Mouse (Mus musculus) forebrain, embryonic 16.5 days (tissue): ENCODE data around the gene Ghr. TPM values are rescaled to one million over a fixed set of nuclear protein-coding genes. Genes with fewer than 3 reads are reported as not detected.

Source experiments
- ATAC-seq: fragments of 200-750 bp; cut with Nextera tagmentation; 2 replicates; pipeline ENCODE4 v1.8.0; 2017; ENCODE audit warnings: mild to moderate bottlenecking, moderate library complexity
- H3K27ac ChIP-seq: fragments of 300-500 bp; sonication (generic); 2 replicates; pipeline ENCODE4 v1.5.1; 2014; ENCODE audit warnings: low read length, control low read depth
- H3K27me3 ChIP-seq: fragments of 300-500 bp; sonication (generic); replicated peaks from 2 replicates; pipeline ENCODE4 v1.6.1; 2014; ENCODE audit warnings: low read length; ENCODE audit not compliant: control insufficient read depth, insufficient read depth
- H3K36me3 ChIP-seq: fragments of 300-500 bp; sonication (generic); 2 replicates; pipeline ENCODE4 v1.6.1; 2014; ENCODE audit not compliant: control insufficient read depth, insufficient read depth
- H3K4me1 ChIP-seq: fragments of 300-500 bp; sonication (generic); replicated peaks from 2 replicates; pipeline ENCODE4 v1.6.1; 2014; ENCODE audit warnings: low read length; ENCODE audit not compliant: control insufficient read depth, insufficient read depth
- H3K4me2 ChIP-seq: fragments of 300-500 bp; sonication (generic); 2 replicates; pipeline ENCODE4 v1.6.1; 2014; ENCODE audit warnings: mild to moderate bottlenecking, low read length, control low read depth
- H3K4me3 ChIP-seq: fragments of 300-500 bp; sonication (generic); replicated peaks from 2 replicates; pipeline ENCODE4 v1.5.1; 2014; ENCODE audit warnings: mild to moderate bottlenecking, low read length, control low read depth
- H3K9ac ChIP-seq: fragments of 300-500 bp; sonication (generic); replicated peaks from 2 replicates; pipeline ENCODE4 v1.6.1; 2014; ENCODE audit warnings: low read depth, low read length, control low read depth
- H3K9me3 ChIP-seq: fragments of 300-500 bp; sonication (generic); 2 replicates; pipeline ENCODE4 v1.6.1; 2016; ENCODE audit warnings: low read length; ENCODE audit not compliant: control insufficient read depth
- WGBS: fragments of 180-500 bp; shearing (Covaris S2); extraction: QIAGEN DNeasy Blood & Tissue Kit; methylation state at CpG from one replicate; pipeline ENCODE4 v1.1.7; 2014; 5-methylcytosine and 5-hydroxymethylcytosine counted together
- polyA plus RNA-seq: library from polyadenylated mRNA; unstranded; fragments of >200 nt; fragmentation: Nextera tagmentation; extraction: Ambion mirVana; gene quantifications from 2 replicates; pipeline ENCODE4 v1.2.1, GENCODE M21; 2015

Gene Ghr
- polyA plus RNA-seq, 1 experiment from 2014 or later: 5.9 TPM

- Histone ChIP-seq H3K36me3 (no peaks in the 10 kb centered on the region), H3K4me1 (no peaks in the 10 kb centered on the region), H3K27me3 (no peaks in the 10 kb centered on the region), H3K4me3 (no peak overlapping the region), H3K9me3 (no peaks in the 10 kb centered on the region), H3K4me2 (no peak overlapping the region), H3K27ac (no peak overlapping the region), H3K9ac (no peak overlapping the region)
- WGBS: 81% methylated on average over 4 of the region's 4 CpGs
- peak; percentile 54; the same call in 1 of the 2 replicates for ATAC-seq
Observed at GRCm38 (mm10) chr15:3341806-3342582, 241.3 kb downstream of the Ghr start.

DNA sequence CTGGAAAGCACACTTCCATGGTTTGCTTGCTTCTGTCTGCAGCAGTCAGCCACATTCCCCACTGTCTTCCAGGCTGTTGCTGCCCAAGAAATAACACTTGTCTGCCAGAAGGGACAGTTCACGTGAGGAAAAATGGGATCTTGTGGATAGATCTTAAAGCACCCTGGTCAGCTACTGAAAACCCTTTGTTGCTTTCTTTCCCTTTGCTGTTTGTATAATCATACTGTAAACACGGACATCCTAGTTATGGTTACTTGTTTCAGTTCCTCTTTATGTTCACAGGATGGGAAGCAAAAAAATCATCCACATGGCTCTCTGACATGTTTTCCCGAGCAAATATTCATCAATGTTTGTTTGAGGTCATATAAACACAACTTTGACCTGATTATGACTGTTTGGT is 243.4 kb downstream of the Ghr start:
- H3K4me1 ChIP-seq: no peaks in the 10 kb centered on the region
- ATAC-seq: no peak
- no peak overlapping the region for H3K4me2 ChIP-seq
- no peaks in the 10 kb centered on the region for H3K36me3 ChIP-seq
- no peak overlapping the region for H3K4me3 ChIP-seq
- H3K9ac ChIP-seq: no peak overlapping the region
- 88% methylated on average over 3 of the region's 3 CpGs for WGBS
- no peaks in the 10 kb centered on the region for H3K9me3 ChIP-seq
- no peak overlapping the region for H3K27ac ChIP-seq
- H3K27me3 ChIP-seq: no peaks in the 10 kb centered on the region

DNA sequence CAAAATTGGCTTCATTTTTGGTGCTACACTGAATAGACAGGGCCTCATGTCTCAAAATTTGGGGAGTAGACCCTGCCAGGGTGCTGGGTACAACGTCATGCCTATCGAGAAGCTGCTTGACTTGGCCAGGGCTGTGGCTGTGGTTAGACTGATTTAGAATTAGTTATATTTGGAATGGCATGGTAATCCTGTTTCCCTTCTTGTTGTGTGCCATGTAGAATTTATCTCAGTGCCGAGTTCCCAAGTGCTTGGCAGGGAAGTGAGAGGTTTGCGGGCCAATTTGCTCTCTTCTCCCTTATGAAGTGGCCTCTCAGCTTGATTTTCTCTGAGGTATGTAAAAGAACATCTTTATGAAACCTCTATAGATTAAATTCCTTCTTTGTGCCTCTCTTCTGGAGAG is 250.8 kb downstream of the Ghr start:
- Histone ChIP-seq H3K36me3 (no peaks in the 10 kb centered on the region), H3K4me2 (no peak overlapping the region), H3K4me3 (no peak overlapping the region), H3K27me3 (no peaks in the 10 kb centered on the region), H3K9ac (no peak overlapping the region), H3K4me1 (no peaks in the 10 kb centered on the region), H3K9me3 (no peaks in the 10 kb centered on the region), H3K27ac (no peak overlapping the region)
- 87% methylated on average over 4 of the region's 4 CpGs for WGBS
- no peak for ATAC-seq

DNA sequence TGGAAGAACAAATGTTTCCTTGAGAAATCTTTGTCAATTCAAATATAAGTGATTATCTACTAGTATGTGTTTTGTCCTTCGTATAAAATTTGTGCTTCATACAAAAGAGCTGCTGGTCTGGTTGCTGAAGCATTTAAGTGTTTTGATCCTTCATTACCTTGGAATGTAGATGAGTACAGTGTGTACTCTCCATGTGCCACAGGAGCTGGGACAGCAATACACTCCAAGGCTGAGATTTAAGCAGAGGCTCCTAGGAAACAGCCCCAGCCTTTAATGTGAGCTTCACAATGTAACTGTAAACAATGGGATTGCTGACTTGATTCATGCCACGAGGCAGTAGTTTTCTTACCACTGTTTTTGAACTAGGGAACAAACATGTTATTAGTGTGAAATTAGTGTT is 251.5 kb downstream of the Ghr start:
- Histone ChIP-seq H3K27ac (no peak overlapping the region), H3K27me3 (no peaks in the 10 kb centered on the region), H3K4me2 (no peak overlapping the region), H3K9ac (no peak overlapping the region), H3K9me3 (no peaks in the 10 kb centered on the region), H3K4me1 (no peaks in the 10 kb centered on the region), H3K4me3 (no peak overlapping the region), H3K36me3 (no peaks in the 10 kb centered on the region)
- 70% methylated on average over 2 of the region's 2 CpGs for WGBS
- no peak for ATAC-seq

- WGBS: 78% methylated on average over 1 of the region's 1 CpGs
- Histone ChIP-seq H3K36me3 (no peaks in the 10 kb centered on the region), H3K4me3 (no peak overlapping the region), H3K27me3 (no peaks in the 10 kb centered on the region), H3K4me1 (no peaks in the 10 kb centered on the region), H3K9ac (no peak overlapping the region), H3K27ac (no peak overlapping the region), H3K9me3 (no peaks in the 10 kb centered on the region), H3K4me2 (no peak overlapping the region)
- ATAC-seq: no peak
Observed at GRCm38 (mm10) chr15:3330291-3330690, 253.0 kb downstream of the Ghr start.

DNA sequence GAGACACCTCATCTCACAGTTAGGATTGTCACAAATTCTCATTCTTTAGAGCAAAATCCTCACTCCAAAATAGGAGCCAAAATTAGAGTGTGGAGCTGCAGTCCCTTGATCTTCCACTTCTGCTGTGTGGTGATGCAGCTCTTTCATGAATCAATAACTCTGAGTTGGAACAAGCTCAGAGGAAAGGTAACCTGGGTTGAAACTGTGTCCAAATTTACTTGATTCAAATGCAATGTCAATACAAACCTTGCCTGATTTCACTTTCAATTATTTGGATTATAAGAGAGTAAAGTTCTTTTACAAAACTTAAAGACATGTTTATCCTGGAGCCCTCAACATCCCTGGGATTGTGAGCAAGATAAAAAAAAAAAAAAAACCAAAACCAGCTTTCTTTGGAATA is 260.3 kb downstream of the Ghr start:
- no peak overlapping the region for H3K4me3 ChIP-seq
- no peaks in the 10 kb centered on the region for H3K9me3 ChIP-seq
- H3K27ac ChIP-seq: no peak overlapping the region
- no peak overlapping the region for H3K9ac ChIP-seq
- no peak for ATAC-seq
- no peaks in the 10 kb centered on the region for H3K36me3 ChIP-seq
- no peaks in the 10 kb centered on the region for H3K4me1 ChIP-seq
- H3K4me2 ChIP-seq: no peak overlapping the region
- H3K27me3 ChIP-seq: no peaks in the 10 kb centered on the region

GRCm38 (mm10) chr15:3319929-3320328 is 263.4 kb downstream of the Ghr start:
- Histone ChIP-seq H3K9ac (no peak overlapping the region), H3K9me3 (no peaks in the 10 kb centered on the region), H3K36me3 (no peaks in the 10 kb centered on the region), H3K4me3 (no peak overlapping the region), H3K27ac (no peak overlapping the region), H3K27me3 (no peaks in the 10 kb centered on the region), H3K4me2 (no peak overlapping the region), H3K4me1 (no peaks in the 10 kb centered on the region)
- WGBS: 82% methylated on average over 9 of the region's 9 CpGs
- no peak for ATAC-seq

GRCm38 (mm10) chr15:3316617-3317016 is 266.7 kb downstream of the Ghr start:
- no peak for ATAC-seq
- H3K4me3 ChIP-seq: no peak overlapping the region
- no peak overlapping the region for H3K9ac ChIP-seq
- WGBS: 76% methylated on average over 2 of the region's 2 CpGs
- H3K9me3 ChIP-seq: no peaks in the 10 kb centered on the region
- no peak overlapping the region for H3K4me2 ChIP-seq
- H3K27ac ChIP-seq: no peak overlapping the region
- no peaks in the 10 kb centered on the region for H3K27me3 ChIP-seq
- no peaks in the 10 kb centered on the region for H3K36me3 ChIP-seq
- no peaks in the 10 kb centered on the region for H3K4me1 ChIP-seq

DNA sequence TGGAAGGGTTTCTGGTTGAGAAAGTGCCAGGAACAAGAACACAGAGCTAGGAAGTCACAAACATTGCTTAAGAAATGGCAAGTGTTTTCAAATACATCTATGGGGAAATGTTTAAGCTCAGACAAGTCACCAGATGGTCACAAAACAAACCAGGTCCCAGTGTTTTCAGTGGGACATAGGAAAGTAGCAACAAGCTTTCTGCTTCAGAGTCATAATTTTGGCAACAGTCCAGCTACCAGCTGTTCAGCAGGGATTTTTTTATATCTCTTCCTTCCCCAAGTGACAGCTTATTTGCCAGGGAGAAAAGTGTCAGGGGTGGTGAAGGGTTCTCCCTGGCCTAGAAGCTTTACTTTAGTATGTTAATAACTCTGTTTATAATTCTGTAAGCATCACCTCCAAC is 270.4 kb downstream of the Ghr start:
- no peak overlapping the region for H3K9ac ChIP-seq
- ATAC-seq: 0 out of 2 replicates have a peak, but pooled peaks have one; percentile 18
- no peaks in the 10 kb centered on the region for H3K27me3 ChIP-seq

GRCm38 (mm10) chr15:3309856-3310255 is 273.4 kb downstream of the Ghr start:
- Histone ChIP-seq H3K4me3 (no peak overlapping the region), H3K36me3 (no peaks in the 10 kb centered on the region), H3K4me1 (no peaks in the 10 kb centered on the region), H3K9ac (no peak overlapping the region), H3K27ac (no peak overlapping the region), H3K27me3 (no peaks in the 10 kb centered on the region), H3K9me3 (no peaks in the 10 kb centered on the region), H3K4me2 (no peak overlapping the region)
- 90% methylated on average over 3 of the region's 3 CpGs for WGBS
- ATAC-seq: no peak

More for the DNA sequence above, 270.4 kb downstream of the Ghr start:
- H3K4me3 ChIP-seq: no peak overlapping the region
- no peak overlapping the region for H3K4me2 ChIP-seq
- no peak overlapping the region for H3K27ac ChIP-seq
- H3K4me1 ChIP-seq: no peaks in the 10 kb centered on the region
- H3K9me3 ChIP-seq: no peaks in the 10 kb centered on the region
- H3K36me3 ChIP-seq: no peaks in the 10 kb centered on the region
